Mouse (Mus musculus) lung, postnatal 0 days (tissue): ENCODE measurements at regions not wholly inside any gene's neighbourhood (a gene's known extent, or its start where the extent isn't known, plus 50 kb on each side); places are given as distances from the start of the nearest gene placed in this dataset.

ENCODE experiments used
- CTCF ChIP-seq: IDR thresholded peaks from 2 replicates; pipeline ENCODE4 v1.5.1; 2016; ENCODE audit warnings: antibody characterized with exemption, mild to moderate bottlenecking
- EP300 ChIP-seq: IDR thresholded peaks from 2 replicates; pipeline ENCODE4 v1.6.1; 2016; ENCODE audit warnings: antibody characterized with exemption, mild to moderate bottlenecking, control low read depth

DNA sequence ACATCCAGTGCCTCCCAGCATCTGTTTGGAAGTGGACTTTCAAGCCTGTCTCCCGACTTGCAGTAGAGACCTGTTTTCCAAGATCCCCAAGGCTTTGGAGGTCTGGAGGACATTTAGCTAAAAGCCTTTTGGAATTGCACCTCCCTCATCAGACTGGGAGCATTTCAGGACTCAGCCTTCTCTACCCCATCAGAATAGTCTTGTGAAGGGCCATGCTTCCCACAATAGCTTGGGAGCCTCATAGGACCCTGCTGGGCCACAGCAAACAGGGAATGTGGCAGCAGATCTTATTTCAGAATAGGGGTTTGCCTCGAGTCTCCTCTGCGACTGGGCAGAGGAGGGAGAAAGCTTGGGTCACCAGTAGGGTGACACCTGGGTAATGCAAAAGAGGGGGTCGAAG, 66.2 kb upstream of the Nkd1 start:
- TF ChIP-seq EP300 (no peak), CTCF (no peak)
